Mouse (Mus musculus) layer of hippocampus, postnatal 36 days (tissue): Measurements from ENCODE around the gene Clasp1. TPM values are rescaled to one million over a fixed set of nuclear protein-coding genes. Genes with fewer than 3 reads are reported as not detected.
A peak's percentile ranks its signal among the peaks of the same experiment; 100 is the strongest.

ENCODE experiments used
- DNase-seq, 2 experiments: peaks; one replicate each; pipeline ENCODE4 v3.0.0; 2022
- total RNA-seq, 2 experiments: library from RNA; stranded (reverse); gene quantifications; 2 replicates each; pipeline ENCODE4 v1.2.3; 2021

The Clasp1 gene
- 100 to 1,000 TPM in 1 of 2 experiments, 10 to 100 TPM in 1; 92.6 to 106 TPM for total RNA-seq

DNA sequence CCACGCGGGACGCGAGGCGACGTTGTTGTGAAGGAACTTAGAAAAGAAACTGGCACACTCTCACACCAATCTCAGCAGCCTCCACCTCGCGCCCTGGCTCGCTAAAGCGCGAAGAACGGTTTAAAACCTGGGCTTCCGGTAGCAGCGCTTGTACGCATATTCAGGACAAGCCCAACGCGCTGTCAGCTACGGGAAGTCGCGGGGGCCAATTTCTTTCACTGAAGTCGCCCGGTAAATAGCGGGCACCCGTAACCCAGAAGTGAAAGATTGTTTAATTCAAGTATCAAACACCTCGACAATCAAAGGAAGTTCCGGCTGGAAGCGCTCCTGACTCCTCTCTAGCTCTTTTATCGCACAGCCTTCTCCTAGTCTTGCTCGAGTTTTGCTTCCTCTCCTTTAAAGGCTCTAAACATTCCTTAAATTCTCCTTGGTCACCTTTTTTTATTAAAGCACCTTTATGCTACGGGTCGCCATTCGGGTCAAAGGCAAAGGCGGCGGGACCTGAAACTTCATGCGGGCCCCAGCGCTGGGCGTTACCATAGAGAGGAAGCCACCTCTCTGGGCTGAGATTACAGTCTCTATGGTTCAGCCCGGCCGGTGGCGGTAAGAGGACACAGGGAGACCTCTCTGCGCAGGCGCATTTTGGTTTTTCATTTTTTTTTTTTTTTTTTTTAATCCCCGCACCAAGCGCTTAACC lies at the start of gene Clasp1:
Gene Clasp1, plus strand, starts transcription at position 302 of the 697 bp plus-strand sequence.
- peak; percentile 91 to 94 for DNase-seq

DNA sequence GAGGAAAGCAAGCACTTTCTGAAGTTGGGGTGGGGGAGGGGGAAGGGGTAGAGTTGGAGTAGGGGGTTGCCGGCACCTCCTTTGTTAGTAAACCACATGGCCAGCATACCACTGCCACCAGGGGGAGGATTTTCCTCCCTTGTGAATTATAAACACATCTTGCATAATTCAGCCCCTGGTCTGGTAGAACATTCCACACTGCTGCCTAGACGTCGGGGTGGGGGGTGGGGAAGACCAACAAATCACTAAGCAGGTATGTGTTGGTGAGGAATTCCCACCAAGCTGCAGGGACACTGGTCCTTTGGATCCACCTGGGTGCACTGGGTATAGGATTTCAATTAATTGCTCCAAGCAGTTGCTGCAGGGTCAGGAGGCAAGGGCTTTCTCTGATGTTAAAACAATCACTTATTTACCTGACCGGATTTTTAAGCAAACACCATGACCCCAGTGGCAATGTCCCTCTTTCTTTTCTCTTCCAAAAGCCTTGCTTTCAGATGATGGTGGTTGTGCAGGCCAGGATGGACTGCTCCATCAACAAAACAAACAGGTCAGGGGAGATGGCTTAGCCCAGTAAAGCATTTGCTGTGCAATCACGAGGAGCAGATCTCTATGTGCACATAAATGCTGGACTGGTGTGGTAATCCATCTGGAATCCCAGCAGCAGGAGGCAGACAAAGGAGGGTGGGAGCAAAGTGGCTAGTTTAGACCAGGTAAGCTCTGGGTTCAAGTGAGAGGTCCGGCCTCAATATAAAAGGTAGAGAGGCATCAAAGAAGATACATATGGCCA lies 45.0 kb upstream of the Clasp1 start:
- no peak for DNase-seq

DNA sequence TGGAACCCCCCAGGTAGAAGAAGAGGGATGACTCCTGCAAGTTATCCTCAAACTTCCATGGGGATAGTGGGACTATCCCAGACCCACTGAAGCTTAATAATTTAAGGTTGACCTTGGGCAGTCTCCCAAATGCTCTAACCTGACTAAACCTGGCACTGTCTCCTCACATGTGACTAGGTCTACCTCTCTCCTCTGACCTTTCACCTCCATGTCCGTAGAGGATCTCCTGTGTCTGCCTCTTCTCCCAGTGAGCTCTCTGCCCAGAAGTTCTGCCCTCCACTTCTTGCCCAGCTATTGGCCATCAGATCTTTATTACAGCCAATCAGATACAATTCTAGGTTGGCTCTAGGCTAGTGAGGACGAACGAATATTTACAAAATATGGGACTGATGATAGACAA lies 38.9 kb upstream of the Clasp1 start:
- DNase-seq, result no peak

DNA sequence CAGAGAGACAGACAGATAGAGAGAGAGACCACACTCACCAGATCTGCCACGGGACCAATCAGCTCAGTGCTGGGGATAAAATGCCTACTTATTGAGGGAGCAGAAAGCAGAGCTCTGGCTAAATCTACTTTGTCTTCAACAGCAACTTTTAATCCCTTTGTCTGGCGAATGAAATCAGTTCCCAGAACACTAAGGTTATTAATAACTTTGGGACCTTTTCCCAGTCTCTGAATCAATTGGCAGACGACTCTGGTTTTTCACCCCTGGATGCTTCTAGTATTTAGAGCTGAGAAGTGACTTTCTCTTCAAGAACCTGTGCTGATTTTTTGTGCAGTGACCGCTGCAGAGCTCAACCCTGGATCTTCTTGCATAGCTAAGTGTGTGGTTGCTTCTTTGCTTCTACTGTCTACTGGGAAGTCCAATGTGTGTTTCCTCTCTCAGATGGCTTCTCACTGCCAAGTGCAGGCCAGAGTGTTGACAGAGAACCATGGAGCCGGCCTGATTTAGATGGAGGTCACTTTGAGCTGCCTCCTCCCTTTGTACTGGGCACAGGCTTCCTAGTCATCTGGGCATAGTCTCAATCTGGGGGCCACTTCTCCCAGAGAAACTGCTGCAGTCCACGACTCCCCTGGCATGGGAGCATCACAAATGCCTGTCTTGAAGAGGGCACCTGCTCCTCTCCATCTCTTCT lies 29.6 kb upstream of the Clasp1 start:
- no peak for DNase-seq

DNA sequence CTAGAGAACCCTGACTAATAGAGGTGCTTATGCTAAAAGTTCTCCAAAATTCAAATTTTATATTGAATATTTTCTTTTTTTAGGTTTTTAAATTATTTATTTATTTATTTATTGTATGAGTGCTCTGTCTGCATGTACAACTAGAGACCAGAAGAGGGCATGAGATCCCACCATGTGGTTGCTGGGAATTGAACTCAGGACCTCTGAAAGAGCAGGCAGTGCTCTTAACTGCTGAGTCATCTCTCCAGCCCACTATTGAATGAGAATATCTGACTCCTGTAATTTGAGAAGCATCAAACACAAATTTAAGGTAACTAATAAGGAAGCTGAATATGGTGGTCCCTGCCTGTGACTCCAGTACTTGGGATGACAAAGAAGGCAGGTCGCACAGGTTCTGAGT lies 20.9 kb upstream of the Clasp1 start:
- no peak for DNase-seq

DNA sequence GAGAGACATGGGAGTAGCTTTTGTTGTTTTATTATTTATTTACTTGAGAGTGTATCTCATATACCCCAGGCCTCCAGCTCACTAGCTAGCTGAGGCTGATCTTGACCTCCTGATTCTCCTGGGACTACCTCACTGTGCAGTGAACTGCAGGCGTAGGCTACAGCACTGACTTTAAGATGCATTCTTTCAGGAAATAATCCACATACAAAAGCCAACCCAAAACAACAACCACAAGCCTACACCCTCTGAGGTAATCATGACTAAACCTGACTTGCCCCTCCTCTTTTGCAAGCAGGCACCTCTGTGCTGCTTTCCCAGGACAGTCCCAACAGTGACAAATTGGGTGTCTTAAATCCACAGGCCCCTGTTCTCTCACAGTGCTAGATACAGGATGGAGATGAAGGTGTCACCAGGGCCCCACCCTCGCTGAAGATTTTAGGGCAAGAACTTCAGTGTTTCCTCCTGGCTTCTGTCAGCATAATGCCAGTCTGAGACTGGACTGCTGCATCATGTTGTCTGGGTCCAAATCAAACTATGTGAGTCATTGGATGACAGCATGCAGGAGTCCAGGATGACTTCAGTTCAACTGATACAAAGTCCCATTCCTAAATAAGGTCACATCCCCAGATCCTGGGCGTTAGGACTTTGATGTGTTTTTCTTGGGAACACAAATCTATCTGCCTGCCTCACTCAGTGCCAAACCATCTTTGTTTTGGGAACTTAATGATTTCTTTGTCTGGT lies 20.0 kb upstream of the Clasp1 start:
- no peak for DNase-seq

DNA sequence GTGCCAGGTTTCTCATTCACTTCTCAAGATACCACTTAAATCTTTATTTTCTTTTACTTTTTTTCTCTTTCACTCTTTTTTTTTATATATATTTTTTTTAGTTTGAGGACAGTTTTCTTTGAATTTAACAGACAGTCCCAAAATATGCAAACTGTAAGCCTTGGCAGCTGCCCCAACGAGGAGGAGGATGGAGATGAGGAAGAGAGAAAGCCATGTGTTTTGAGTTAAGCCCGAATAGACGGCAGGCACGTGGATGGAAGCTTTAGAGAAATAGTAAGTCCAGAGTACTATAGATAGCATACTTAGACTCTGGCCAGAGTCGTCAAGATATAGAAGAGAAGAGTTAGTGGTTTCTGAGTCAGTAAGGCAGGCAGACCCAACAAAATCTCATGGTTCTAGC lies 11.1 kb upstream of the Clasp1 start:
- no peak for DNase-seq

DNA sequence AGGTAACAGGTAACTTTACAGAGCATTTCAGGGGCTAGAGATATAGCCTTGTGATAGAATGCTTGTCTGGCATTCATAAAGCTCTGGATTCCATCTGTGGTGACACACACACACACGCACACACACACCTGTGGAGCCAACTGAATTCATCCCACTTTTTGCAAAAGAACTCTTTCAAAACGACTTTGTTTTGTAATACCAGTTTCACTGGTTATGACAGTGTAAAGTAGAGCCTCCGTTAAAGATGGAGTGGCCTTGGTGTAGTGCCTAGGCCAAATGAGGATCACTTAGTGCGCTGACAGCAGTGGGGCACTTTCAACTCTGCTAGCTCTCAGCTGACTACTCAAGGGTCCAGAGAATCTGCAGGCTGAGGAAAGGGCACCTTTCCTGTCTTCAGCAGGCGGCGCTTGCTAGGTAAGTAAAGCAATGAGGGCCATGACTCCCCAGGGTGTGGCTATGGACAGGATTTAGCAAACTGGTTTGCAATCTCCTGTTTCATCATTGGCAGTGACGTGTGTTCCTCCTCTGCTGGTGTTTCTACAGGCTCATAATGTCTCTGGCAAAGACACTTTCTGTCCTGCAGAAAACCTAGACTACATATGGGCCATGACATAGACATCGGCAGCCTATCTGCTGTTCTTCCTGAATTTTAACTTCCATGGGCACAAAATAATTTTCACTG lies 8.6 kb upstream of the Clasp1 start:
- DNase-seq, result no peak

DNA sequence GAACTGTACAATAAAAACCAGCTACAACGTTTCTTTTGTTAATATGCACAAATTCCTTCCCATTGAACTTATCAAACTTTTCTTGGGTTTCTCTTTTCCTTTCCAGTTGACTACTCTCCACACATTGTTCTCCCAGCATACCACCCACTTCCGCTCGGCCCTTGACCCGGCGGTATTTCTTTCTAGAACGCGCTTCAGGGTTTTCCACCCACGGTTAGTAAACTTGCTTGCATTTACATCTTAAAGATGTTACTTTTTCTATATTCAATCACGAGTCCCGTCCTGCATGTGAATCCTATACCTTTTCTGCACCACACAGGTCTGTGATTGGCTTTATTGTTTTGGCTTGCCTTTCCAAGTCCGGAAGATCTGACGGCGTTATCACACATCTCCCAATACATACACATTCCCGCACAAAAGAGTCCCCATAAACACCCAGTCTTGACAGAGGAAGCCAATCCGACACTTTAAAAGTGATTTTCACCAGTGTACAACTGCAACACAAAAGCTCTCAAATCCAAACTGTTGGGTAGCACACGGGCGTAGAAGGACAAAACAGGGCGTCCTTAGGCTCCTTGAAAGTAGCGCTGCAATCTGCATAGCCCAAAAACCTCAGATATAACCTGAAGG lies 616 bp upstream of the Clasp1 start:
- DNase-seq, result peak; percentile 34 to 59

DNA sequence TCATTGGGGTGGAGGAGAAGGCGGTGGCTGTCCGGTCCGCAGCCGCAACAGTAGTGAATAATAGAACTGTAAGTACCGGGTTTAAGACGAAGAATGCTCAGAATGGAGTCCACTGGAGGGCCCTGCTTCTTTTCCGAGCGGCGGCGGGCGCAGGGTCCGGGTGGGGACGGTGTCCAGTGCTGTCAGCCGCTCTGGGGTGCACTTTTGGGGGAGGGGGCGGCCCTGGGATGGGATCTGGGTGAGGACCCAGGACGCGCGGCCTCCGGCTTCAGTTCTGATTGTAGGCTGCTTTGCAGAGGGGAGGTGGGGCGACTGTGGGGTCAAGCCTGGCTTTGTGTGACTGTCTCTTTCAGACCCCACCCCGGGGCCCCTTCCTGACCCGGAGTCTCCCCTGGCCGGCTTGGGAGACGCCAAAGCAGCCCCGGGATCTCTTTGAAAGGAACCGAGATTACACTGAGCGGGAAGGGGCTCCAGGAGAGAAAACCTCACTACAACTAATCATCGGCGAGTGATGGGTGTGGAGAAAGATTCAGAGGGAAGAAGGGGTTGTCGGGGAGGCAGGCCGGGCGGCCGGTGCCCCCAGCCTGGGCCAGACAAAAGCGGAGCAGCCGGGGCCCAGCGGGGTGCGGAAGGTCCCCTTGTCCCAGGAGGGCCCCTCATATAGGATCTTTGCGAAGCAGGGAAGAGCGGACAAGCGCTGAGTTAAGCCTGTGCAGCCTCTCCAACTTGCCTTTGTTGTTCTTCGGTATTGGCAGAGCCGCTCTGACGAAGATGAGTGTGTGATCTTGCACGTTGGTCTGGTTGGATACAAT lies 802 bp downstream of the Clasp1 start:
- peak; percentile 55 to 57 for DNase-seq

DNA sequence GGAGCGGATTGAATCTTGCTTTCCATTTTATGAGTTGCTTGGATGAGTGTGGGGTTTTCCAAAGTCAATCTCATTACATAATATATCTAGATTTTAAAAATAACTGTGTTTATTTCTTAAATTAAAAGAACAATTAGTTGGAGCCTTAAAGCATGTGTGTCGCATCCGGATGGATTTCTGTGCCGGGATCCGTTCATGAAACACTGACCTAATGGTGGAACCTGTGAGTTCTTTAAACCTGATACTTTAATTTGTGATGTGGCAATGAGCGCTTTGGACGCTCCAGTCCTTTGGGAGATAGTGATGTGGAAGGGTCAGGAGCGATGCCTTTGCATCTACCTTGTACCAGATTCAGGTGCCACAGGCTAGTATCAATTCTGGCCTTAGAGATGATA lies 1.4 kb downstream of the Clasp1 start:
- no peak for DNase-seq

DNA sequence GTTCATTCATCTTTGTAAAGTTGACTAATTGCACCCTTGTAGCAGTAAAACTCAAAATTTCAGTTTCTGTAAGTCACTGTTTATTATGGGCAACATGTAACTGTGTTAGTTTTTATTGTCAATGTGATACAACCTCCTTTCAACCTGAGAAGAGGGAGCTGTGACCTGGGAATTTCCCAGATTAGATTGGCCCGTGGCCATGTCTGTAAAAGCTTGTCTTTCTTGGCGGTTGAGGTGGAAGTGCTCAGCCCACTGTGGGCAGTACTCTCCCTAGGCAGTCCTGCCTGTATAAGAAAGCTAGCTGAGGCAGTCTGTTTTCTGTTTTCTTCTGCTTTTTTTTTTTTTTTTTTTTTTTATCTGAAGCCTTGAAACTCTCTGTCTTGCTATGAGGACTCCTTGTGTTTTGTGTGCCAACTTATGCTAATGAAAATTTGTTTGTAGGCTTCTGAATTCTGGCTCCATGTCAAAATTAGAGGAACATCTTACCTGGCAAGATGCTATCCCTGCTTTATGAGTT lies 2.1 kb downstream of the Clasp1 start:
- no peak for DNase-seq

DNA sequence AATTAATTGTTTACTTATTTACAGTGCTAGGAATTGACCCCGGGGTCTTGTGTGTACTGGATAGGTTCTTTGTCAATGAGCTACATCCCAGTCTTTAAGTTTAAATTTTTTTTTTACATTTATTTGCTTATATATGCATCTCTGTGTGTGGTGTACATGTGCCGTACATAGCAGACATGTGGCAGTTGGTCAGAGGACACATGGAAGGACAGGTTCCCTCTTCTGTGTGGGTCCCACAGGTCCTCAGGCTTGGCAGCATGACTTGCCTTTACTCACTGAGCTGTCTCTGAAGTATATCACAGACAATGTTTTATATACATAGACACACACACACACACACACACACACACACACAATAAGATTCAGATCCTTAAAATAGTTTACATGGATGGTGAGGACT lies 3.4 kb downstream of the Clasp1 start:
- no peak for DNase-seq

DNA sequence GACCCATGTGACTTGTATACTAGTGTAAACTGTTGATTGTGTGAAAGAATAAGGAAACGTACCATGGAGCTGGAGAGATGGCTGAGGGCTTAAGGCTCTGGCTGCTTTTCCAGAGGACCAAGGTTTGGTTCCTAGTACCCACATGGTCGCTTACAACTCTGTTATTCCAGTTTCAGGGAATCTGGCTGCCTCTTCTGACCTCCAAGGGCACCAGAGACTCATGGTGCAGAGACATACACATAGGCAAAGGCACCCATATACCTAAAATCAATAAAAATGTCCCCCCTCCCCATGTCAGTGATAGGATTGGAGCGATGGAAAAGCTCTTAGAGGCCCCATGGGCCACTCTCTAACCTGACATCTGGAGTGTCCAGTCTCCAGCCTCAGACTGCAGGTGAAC lies 5.1 kb downstream of the Clasp1 start:
- DNase-seq, result no peak

DNA sequence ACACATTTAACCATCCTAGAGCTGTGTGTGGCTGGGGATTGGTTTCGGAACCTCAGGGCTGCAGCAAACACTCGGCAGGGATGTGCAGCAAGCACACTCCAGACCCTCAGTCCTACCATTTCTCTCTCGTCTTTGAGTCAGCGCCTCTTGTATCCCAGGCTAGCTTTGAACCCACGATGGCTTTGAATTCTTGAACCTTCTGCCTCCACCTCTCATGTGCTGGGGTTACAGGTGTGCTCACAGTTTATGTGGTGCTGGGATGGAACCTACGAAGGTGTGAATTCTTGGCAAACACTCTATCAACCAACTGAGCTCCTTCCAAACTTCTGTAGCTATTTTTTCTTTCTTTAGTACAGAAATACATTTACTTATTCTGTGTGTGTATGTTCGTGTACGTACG lies 9.0 kb downstream of the Clasp1 start:
- DNase-seq, result no peak

DNA sequence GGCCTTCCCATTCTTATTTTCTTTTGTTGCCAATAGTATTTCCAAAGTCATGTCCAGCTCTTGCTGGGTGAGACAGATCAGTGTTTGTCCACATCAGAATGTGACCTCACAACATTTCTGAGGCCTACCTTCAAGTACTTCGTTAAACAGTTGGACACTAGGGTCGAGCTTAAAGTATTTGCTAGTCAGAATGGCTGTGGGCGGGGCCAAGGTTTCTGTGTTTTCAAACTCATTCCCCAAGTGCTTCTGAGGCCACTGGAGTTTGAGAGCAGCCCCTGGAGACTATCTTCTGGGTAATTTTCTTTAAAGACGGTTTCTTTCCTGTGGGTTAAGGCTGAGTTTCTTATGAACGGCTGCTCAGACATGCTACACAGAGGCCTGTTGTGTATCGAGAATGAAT lies 9.7 kb downstream of the Clasp1 start:
- DNase-seq, result no peak

DNA sequence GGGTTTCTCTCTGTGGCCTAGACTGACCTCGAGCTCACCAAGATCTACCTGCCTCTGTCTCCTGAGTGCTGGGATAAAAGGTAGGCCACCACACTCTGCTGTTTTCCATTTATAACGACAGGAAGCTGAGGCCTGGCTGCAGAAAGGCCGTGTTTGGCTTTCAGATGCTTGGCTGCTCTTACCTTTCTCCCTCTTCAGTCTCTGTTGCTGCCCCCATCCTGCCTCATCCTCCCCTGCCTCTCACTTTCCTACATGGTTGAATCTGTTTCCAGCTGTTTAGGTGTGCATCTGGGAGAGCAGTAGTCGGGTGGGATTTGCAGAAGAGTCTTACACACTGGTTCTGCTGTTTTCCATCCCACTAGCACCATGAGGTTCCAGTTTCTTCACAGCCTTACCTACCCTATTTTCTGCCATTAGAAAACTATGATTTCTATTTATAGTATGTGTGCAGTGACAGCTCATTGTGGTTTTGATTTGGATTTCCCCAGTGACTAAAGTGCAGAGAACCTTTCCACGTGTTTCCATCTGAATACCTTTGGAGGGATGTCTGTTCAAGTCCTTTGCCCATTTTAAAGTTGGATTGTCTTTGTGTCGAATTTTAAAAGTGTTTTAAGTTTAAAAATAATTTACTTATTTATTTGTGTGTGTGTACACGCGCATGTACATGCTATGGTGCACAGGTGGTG lies 10.9 kb downstream of the Clasp1 start:
- no peak for DNase-seq

DNA sequence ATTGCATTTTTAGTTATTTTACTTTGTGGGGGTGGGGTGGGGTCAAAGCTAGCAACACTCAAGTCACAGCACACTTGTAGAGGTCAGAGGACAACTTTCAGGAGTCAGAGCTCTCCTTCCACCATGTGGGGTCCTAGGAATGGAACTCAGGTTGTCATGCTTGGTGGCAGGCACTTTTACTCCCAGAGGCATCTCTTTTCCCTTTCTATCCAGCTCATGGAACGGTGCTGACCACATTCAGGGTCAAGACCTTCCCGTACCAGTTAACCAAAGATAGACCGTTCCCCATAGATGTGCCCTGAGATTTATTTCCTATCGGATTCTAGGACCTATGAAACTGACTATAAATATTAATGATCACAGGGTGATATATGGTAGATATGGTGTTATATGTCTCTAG lies 13.1 kb downstream of the Clasp1 start:
- no peak for DNase-seq

DNA sequence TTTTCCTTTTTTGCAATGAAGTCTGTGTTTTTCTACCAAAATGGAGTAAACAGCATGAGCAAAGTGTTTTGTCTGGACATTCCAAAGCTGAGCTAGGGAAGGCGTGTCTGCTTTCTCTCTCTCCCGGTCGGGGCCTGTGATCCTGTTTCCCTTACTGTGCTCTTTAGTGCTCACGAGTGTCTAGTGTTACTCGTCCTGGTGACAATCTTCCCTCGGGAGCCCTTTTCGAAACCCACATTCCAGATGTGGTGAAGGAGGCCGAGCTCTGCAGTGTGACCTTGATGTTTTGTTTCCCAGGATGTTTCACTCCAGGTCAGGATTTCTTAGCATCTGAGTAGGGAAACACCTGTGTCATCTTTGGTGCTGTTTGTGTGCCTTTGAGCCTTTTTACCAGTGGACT lies 13.7 kb downstream of the Clasp1 start:
- DNase-seq, result no peak

DNA sequence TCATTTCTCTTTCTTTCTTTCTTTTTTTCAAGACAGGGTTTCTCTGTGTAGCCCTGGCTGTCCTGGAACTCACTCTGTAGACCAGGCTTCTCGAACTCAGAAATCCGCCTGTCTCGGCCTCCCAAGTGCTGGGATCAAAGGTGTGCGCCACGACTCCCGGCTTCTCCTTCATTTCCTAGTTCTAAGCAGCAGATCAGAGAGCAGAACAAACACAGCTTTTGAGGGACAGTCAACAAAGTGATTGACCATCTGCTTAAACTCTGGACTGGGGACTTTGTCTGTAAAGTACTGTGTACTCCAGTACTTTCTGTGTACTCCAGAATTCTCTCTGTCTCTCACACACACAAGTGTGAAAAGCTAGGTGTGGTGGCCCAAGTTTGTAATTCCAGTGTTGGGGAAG lies 14.1 kb downstream of the Clasp1 start:
- no peak for DNase-seq
